Mouse (Mus musculus): ENCODE data around the gene Olfr827.
A peak's percentile ranks its signal among the peaks of the same experiment; 100 is the strongest.

Olfr827 gene

GRCm38 (mm10) chr10:130214303-130214702 lies at the start of gene Olfr827:
TSS of gene Olfr827 (minus strand) at chr10:130214403.
- DNase-seq = no peak

- peak; percentile 54 for DNase-seq
Measured at GRCm38 (mm10) chr10:130263203-130263602, 49.0 kb upstream of the Olfr827 start.

- DNase-seq = no peak
Measured at GRCm38 (mm10) chr10:130259483-130259882, 45.3 kb upstream of the Olfr827 start.

- DNase-seq = peak; percentile 18
Measured at GRCm38 (mm10) chr10:130244271-130244670, 30.1 kb upstream of the Olfr827 start.

GRCm38 (mm10) chr10:130238318-130239209 lies 24.4 kb upstream of the Olfr827 start:
- no peak for DNase-seq

- DNase-seq = no peak
Measured at GRCm38 (mm10) chr10:130234576-130234975, 20.4 kb upstream of the Olfr827 start.

- DNase-seq = no peak
Measured at GRCm38 (mm10) chr10:130232117-130232516, 17.9 kb upstream of the Olfr827 start.

GRCm38 (mm10) chr10:130229584-130229983 lies 15.4 kb upstream of the Olfr827 start:
- no peak for DNase-seq

- peak; percentile 36 for DNase-seq
Measured at GRCm38 (mm10) chr10:130228246-130228645, 14.0 kb upstream of the Olfr827 start.

- no peak for DNase-seq
Measured at GRCm38 (mm10) chr10:130225034-130225433, 10.8 kb upstream of the Olfr827 start.

- no peak for DNase-seq
Measured at GRCm38 (mm10) chr10:130184086-130184485, 30.1 kb downstream of the Olfr827 start, which contains the start of gene Olfr826. TSS of gene Olfr826 (minus strand) at chr10:130184186.

GRCm38 (mm10) chr10:130166666-130167065 lies 47.5 kb downstream of the Olfr827 start, which contains the start of gene Olfr825:
TSS of gene Olfr825 (minus strand) at chr10:130166766.
- DNase-seq = no peak

GRCm38 (mm10) chr10:130165196-130165595 lies 49.0 kb downstream of the Olfr827 start:
- no peak for DNase-seq

All from cerebellum, adult 8-10 months (tissue).